Mouse (Mus musculus): Measurements from ENCODE around the gene Tmem169. TPM values are rescaled to one million over a fixed set of nuclear protein-coding genes. Genes with fewer than 3 reads are reported as not detected.

Gene Tmem169
- polyA plus RNA-seq, 1 experiment from 2014 or later: not detected

GRCm38 (mm10) chr1:72295746-72296145, 11.6 kb downstream of the Tmem169 start:
- Histone ChIP-seq H3K79me2 (ENCODE audit: inconsistent target) (no peaks in the 10 kb centered on the region), H3K27ac (no peak overlapping the region), H3K4me3 (ENCODE audit: inconsistent target) (no peak overlapping the region), H3K36me3 (ENCODE audit: inconsistent target) (no peaks in the 10 kb centered on the region)
- 91% methylated on average over 5 of the region's 8 CpGs for WGBS (ENCODE audit: missing documents)

- 91% methylated on average over 1 of the region's 1 CpGs for WGBS (ENCODE audit: missing documents)
- Histone ChIP-seq H3K79me2 (ENCODE audit: inconsistent target) (no peaks in the 10 kb centered on the region), H3K27ac (no peak overlapping the region), H3K4me3 (ENCODE audit: inconsistent target) (no peak overlapping the region), H3K36me3 (ENCODE audit: inconsistent target) (no peaks in the 10 kb centered on the region)
Measured at GRCm38 (mm10) chr1:72301845-72302244, 17.7 kb downstream of the Tmem169 start.

- Histone ChIP-seq H3K79me2 (ENCODE audit: inconsistent target) (no peaks in the 10 kb centered on the region), H3K4me3 (ENCODE audit: inconsistent target) (no peak overlapping the region), H3K27ac (no peak overlapping the region), H3K36me3 (ENCODE audit: inconsistent target) (no peaks in the 10 kb centered on the region)
- 70% methylated on average over 2 of the region's 3 CpGs for WGBS (ENCODE audit: missing documents)
Measured at GRCm38 (mm10) chr1:72306241-72306640, 22.1 kb downstream of the Tmem169 start.

GRCm38 (mm10) chr1:72306679-72307181, 22.6 kb downstream of the Tmem169 start:
- Histone ChIP-seq H3K36me3 (ENCODE audit: inconsistent target) (no peaks in the 10 kb centered on the region), H3K4me3 (ENCODE audit: inconsistent target) (peak overlapping the region; percentile 37; the same call in 1 of the 2 replicates), H3K27ac (no peak overlapping the region), H3K79me2 (ENCODE audit: inconsistent target) (no peaks in the 10 kb centered on the region)
- WGBS (ENCODE audit: missing documents): 2% methylated on average over 11 of the region's 11 CpGs

- WGBS (ENCODE audit: missing documents): 1% methylated on average over 21 of the region's 21 CpGs
- H3K27ac ChIP-seq: no peak within 1 kb of the TSS
- peak within 1 kb of the TSS; percentile 37 for H3K4me3 ChIP-seq (ENCODE audit: inconsistent target)
- no peaks in the 10 kb centered on the region for H3K36me3 ChIP-seq (ENCODE audit: inconsistent target)
- H3K79me2 ChIP-seq (ENCODE audit: inconsistent target): no peaks in the 10 kb centered on the region
Measured at GRCm38 (mm10) chr1:72307317-72307798, 23.2 kb downstream of the Tmem169 start, which contains the start of gene Xrcc5. Gene Xrcc5, plus strand, starts transcription at chr1:72307421.

GRCm38 (mm10) chr1:72308919-72309318, 24.8 kb downstream of the Tmem169 start:
- no peaks in the 10 kb centered on the region for H3K79me2 ChIP-seq (ENCODE audit: inconsistent target)
- H3K36me3 ChIP-seq (ENCODE audit: inconsistent target): no peaks in the 10 kb centered on the region
- no peak overlapping the region for H3K27ac ChIP-seq
- no peak overlapping the region for H3K4me3 ChIP-seq (ENCODE audit: inconsistent target)
- 75% methylated on average over 4 of the region's 4 CpGs for WGBS (ENCODE audit: missing documents)

- H3K27ac ChIP-seq: no peak overlapping the region
- no peak overlapping the region for H3K4me3 ChIP-seq (ENCODE audit: inconsistent target)
- WGBS (ENCODE audit: missing documents): 93% methylated on average over 6 of the region's 6 CpGs
- no peaks in the 10 kb centered on the region for H3K36me3 ChIP-seq (ENCODE audit: inconsistent target)
- no peaks in the 10 kb centered on the region for H3K79me2 ChIP-seq (ENCODE audit: inconsistent target)
Measured at GRCm38 (mm10) chr1:72309744-72310424, 25.7 kb downstream of the Tmem169 start.

GRCm38 (mm10) chr1:72312701-72313398, 28.7 kb downstream of the Tmem169 start:
- no peaks in the 10 kb centered on the region for H3K79me2 ChIP-seq (ENCODE audit: inconsistent target)
- H3K36me3 ChIP-seq (ENCODE audit: inconsistent target): no peaks in the 10 kb centered on the region
- H3K27ac ChIP-seq: no peak overlapping the region
- H3K4me3 ChIP-seq (ENCODE audit: inconsistent target): no peak overlapping the region
- 92% methylated on average over 8 of the region's 9 CpGs for WGBS (ENCODE audit: missing documents)

GRCm38 (mm10) chr1:72313399-72314039, 29.4 kb downstream of the Tmem169 start:
- Histone ChIP-seq H3K4me3 (ENCODE audit: inconsistent target) (no peak overlapping the region), H3K36me3 (ENCODE audit: inconsistent target) (no peaks in the 10 kb centered on the region), H3K27ac (no peak overlapping the region), H3K79me2 (ENCODE audit: inconsistent target) (no peaks in the 10 kb centered on the region)
- 76% methylated on average over 5 of the region's 5 CpGs for WGBS (ENCODE audit: missing documents)

- no peaks in the 10 kb centered on the region for H3K36me3 ChIP-seq (ENCODE audit: inconsistent target)
- H3K4me3 ChIP-seq (ENCODE audit: inconsistent target): no peak overlapping the region
- H3K79me2 ChIP-seq (ENCODE audit: inconsistent target): no peaks in the 10 kb centered on the region
- no peak overlapping the region for H3K27ac ChIP-seq
- whole genome bisulfite sequencing (ENCODE audit: missing documents): 97% methylated on average over 4 of the region's 4 CpGs
Measured at GRCm38 (mm10) chr1:72315447-72315846, 31.3 kb downstream of the Tmem169 start.

GRCm38 (mm10) chr1:72316409-72316808, 32.2 kb downstream of the Tmem169 start:
- Histone ChIP-seq H3K79me2 (ENCODE audit: inconsistent target) (no peaks in the 10 kb centered on the region), H3K27ac (no peak overlapping the region), H3K4me3 (ENCODE audit: inconsistent target) (no peak overlapping the region), H3K36me3 (ENCODE audit: inconsistent target) (no peaks in the 10 kb centered on the region)
- WGBS (ENCODE audit: missing documents): 92% methylated on average over 8 of the region's 8 CpGs

- no peak overlapping the region for H3K27ac ChIP-seq
- no peak overlapping the region for H3K4me3 ChIP-seq (ENCODE audit: inconsistent target)
- no peaks in the 10 kb centered on the region for H3K79me2 ChIP-seq (ENCODE audit: inconsistent target)
- no peaks in the 10 kb centered on the region for H3K36me3 ChIP-seq (ENCODE audit: inconsistent target)
- WGBS (ENCODE audit: missing documents): 90% methylated on average over 7 of the region's 7 CpGs
Measured at GRCm38 (mm10) chr1:72316901-72317300, 32.7 kb downstream of the Tmem169 start.

- H3K4me3 ChIP-seq (ENCODE audit: inconsistent target): no peak overlapping the region
- WGBS (ENCODE audit: missing documents): 52% methylated on average over 5 of the region's 5 CpGs
Measured at GRCm38 (mm10) chr1:72320759-72321158, 36.6 kb downstream of the Tmem169 start.

GRCm38 (mm10) chr1:72323248-72323647, 39.1 kb downstream of the Tmem169 start:
- Histone ChIP-seq H3K4me3 (ENCODE audit: inconsistent target) (no peak overlapping the region), H3K27ac (no peak overlapping the region), H3K36me3 (ENCODE audit: inconsistent target) (no peaks in the 10 kb centered on the region), H3K79me2 (ENCODE audit: inconsistent target) (no peaks in the 10 kb centered on the region)
- WGBS (ENCODE audit: missing documents): 87% methylated on average over 4 of the region's 4 CpGs

More at GRCm38 (mm10) chr1:72320759-72321158, 36.6 kb downstream of the Tmem169 start:
- Histone ChIP-seq H3K36me3 (ENCODE audit: inconsistent target) (no peaks in the 10 kb centered on the region), H3K27ac (no peak overlapping the region), H3K79me2 (ENCODE audit: inconsistent target) (no peaks in the 10 kb centered on the region)

Data from macrophage (primary cell).